Mouse (Mus musculus) large intestine, adult 2 months (tissue): ENCODE data around the gene Prpf19. TPM values are rescaled to one million over a fixed set of nuclear protein-coding genes. Genes with fewer than 3 reads are reported as not detected.

Experiments used
- DNase-seq: peaks from one replicate; pipeline ENCODE4 v3.0.0-alpha.2; 2012; ENCODE audit warnings: low read depth, low spot score
- WGBS: fragments of 180-500 bp; shearing (Covaris S2); methylation state at CpG from one replicate; pipeline ENCODE4 v1.1.7; 2018; 5-methylcytosine and 5-hydroxymethylcytosine counted together
- polyA plus RNA-seq: library from polyadenylated mRNA; depleted of rRNA; stranded (reverse); fragments of >200 nt; gene quantifications from 2 replicates; pipeline ENCODE4 v1.2.3, GENCODE M21; 2012

Gene Prpf19
- polyA plus RNA-seq, 1 experiment = 174 TPM

- peak; percentile 90 for DNase-seq
- under 1% methylated on average over 49 of the region's 49 CpGs for WGBS
These were observed 13.4 kb upstream of the Prpf19 start, which contains the start of gene Tmem109 for GRCm38 (mm10) chr19:10881426-10882154. Tmem109 (minus strand) TSS chr19:10882001.

DNA sequence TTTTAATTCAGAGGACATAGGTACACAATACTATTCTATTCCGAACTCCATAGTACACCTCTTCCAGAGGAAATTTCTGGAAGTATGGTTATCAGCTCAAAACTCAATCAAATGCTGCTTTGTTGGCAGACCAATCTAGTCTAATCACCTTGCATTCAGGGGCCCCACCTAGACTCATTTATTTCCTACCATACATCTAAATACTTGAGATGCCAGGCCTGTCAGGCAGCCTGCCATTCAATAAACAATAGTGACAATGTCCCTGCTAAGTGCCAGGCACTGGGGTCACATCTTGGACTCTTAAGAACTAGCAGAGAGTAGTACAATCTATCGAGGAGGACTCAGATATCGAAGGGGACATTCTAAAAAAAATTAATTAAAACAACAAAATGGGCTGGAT, 2.8 kb upstream of the Prpf19 start:
- DNase-seq = no peak
- 80% methylated on average over 3 of the region's 3 CpGs for WGBS

DNA sequence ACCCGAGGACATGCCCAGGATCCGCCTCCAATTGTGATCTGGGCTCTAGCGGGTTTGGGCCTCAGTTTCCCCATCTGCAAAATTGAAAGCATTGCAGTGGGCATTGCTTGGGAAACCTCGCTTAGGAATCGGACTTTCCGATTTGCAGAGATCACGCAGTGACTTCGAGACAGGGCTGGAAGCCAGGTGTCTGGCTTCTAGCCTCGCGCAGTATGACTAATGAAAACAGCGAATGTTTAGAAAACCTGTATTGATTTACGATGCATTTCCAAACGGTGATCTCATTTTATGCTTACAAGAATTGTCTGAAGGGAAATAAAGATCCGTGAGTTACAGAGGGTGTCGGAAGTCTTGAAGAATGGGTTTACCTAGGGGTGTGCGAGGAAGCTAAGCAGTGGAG, 677 bp downstream of the Prpf19 start:
- under 1% methylated on average over 16 of the region's 16 CpGs for WGBS
- no peak for DNase-seq

- DNase-seq = no peak
- WGBS = 52% methylated on average over 7 of the region's 7 CpGs
These were observed 1.8 kb downstream of the Prpf19 start for GRCm38 (mm10) chr19:10896849-10897248.

DNA sequence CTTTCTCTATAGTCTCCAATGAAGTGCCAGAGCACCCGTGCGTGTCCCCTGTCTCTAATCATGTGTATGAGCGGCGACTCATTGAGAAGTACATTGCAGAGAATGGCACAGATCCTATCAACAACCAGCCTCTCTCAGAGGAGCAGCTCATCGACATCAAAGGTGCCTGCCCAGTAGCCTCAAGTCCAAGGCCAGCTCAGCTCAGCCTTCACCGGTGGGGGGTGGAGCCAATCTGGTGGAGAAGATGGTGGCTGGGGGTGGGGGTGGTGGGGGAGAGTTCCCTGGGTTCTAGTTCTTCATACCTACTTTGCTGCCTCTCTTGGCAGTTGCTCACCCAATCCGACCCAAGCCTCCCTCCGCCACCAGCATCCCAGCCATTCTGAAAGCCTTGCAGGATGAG, 2.5 kb downstream of the Prpf19 start:
- DNase-seq = no peak
- WGBS = 78% methylated on average over 8 of the region's 8 CpGs

DNA sequence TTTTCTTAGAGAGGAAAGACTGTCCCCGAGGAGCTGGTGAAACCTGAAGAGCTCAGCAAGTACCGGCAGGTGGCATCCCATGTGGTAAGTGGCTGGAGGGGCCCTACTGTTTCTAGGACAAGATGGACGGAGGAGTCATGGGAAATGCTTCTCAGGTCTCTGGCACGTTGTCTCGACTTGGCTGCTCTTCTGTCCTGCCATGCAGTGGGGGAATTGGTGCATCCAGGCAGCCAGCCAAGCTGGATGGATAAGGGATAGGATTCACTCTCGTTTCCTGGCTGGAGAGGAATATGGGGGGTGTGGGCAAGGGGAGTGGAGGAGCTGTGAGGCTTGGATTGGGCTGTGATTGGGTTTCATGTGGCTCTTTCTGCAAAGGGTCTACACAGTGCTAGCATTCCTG, 5.3 kb downstream of the Prpf19 start:
- DNase-seq = no peak
- 74% methylated on average over 6 of the region's 6 CpGs for WGBS

DNA sequence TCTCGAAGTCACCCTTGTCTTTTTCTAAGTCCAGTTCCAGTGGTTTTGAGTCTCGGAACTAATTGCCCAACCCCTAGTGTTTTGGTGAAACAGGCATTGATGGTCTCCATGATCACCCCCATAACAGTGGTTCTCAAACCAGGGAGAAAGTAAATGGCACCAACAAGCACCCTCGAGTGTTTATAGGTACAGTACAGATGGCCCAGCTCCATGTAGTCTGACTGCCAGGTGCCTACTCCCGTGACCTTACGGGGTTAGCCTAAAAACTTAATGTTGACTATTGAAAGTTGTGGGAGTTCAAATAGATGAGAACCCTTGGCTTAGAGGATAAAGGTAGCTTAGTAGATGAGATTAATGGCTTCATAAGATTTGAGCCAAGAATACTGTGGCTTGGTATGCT, 6.0 kb downstream of the Prpf19 start:
- 84% methylated on average over 5 of the region's 5 CpGs for WGBS
- DNase-seq = no peak

DNA sequence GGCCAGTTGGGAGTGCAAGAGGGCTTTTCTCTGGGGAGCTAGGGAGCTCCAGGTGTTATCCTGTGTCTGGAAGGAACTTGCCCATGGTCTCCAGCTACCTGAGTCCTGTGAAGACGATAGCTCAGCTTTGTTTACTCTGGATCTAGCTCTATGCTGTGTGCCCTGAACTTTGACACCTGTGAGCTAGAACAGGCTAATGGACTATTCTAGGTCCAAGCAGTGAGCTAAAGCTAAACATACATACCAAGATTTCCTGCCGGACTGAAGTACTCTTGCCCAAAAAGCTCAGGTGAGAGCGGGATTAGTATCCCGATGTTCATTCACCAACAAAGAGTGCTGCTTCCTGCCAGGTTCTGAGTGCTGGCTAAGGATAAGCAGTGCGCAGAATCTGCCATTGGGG, 9.5 kb downstream of the Prpf19 start:
- DNase-seq = no peak
- 63% methylated on average over 5 of the region's 5 CpGs for WGBS

DNA sequence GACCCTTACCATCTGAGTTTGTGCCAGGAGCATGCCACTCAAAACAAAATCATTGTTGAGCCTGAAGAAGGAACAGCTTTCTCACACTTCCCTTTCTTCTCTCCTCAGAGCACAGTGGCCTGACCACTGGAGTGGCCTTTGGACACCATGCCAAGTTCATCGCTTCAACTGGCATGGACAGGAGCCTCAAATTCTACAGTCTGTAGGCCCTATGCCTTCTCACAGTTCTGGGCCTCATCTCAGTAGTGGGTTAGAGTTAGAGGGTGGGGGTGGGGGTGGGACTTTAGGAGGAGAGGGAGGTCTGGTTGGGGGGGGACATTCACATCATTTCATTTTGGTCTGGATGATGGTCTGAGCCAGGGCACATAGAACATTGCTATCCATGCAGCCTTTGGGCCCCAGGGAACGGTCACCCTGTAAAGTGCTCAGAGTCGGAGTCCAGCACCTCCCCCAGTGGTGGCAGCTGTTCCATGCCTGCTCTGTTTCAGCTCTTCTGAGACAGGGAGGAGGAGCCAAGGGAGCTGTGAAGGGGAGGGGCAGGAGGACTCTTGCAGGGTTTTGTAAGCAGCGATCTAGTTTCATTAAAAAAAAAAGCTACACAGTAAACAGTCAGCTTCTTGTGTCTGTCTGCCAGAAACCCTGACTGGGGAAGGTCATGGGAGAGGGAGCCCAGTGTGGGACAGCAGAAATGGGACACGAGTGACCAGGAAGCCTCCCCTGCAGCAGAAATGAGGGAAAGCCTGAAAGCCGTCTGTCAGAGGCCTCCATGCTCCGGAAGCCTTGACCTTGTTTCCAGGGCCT, 10.1 kb downstream of the Prpf19 start:
- DNase-seq = no peak
- WGBS = 49% methylated on average over 7 of the region's 7 CpGs

DNA sequence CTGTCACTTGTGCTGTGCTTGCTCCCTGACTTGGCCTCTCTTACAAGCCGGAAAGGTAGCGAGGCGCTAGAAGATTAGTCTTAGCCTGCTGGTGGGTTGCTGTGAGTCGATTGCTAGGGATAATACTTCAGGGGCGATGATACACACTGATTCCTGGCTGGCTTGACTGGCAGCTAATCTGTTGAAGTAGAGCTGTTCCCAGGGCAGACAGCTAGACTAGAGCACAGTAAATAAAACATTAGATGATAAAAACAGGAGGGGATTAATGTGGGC, 10.6 kb downstream of the Prpf19 start:
- 66% methylated on average over 5 of the region's 5 CpGs for WGBS
- no peak for DNase-seq

DNA sequence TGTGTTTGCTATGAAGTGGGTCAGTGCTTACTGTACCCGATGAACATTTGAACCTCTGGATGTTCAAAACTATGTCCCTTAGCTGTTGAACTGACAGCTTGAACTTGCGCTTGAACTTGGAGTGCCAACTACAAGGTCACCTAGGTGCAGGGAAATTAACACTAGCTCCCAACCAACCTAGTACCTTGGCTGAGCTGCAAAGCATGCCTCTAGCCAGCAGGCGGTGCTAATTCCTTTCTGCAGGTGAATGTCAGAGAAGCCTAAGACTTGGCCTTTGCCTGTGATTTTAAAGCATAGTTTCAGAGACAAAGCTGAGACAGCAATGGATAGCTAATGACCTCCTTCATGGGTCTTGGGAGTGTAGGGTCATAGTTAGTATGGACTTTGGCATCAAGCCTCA, 12.9 kb downstream of the Prpf19 start:
- WGBS = 43% methylated on average over 3 of the region's 3 CpGs
- DNase-seq = no peak

- DNase-seq = no peak
- WGBS = 72% methylated on average over 6 of the region's 6 CpGs
These were observed 14.2 kb downstream of the Prpf19 start for GRCm38 (mm10) chr19:10909087-10909721.

DNA sequence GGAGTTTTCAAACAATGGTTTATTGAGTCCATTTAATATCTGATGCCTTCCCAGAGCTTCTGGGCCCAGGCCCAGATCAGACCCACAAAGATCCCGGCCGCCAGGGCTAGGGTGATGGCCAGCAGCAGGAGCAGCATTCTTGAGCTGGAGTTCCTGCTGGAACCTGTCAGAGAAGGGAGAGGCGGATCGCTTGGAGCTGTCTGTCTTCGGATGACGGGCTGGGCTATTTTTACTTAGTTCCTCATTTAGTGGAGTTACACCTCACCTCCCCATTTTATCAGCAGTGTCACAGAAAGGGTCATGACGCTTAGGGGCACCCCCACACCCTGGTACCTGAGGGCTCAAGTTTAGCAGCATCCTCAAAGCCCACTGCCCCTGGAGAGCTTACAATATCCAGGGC, 19.3 kb downstream of the Prpf19 start:
- WGBS = 62% methylated on average over 7 of the region's 7 CpGs
- no peak for DNase-seq

- no peak for DNase-seq
- 83% methylated on average over 2 of the region's 2 CpGs for WGBS
These were observed 19.8 kb downstream of the Prpf19 start for GRCm38 (mm10) chr19:10914870-10915269.

DNA sequence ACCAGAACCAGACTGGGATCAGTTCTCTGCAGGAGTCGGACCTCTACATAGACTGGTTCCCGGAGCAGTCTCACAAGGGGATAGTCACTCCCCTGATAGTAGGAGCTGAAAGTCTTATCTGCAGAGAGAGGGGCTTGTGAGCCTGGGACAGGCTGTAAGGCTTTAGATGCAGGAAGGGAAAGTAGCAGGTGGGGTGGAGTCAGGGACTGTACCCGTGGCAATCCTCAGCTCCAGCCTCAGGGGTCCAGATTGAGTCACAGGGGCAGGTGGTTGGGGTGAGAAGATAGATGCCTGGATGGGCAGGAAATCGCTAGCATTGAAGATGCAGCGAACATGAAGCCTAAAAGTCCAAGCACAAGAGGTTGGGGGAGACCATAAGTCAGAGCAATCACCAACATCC, 21.5 kb downstream of the Prpf19 start:
- 63% methylated on average over 5 of the region's 5 CpGs for WGBS

DNA sequence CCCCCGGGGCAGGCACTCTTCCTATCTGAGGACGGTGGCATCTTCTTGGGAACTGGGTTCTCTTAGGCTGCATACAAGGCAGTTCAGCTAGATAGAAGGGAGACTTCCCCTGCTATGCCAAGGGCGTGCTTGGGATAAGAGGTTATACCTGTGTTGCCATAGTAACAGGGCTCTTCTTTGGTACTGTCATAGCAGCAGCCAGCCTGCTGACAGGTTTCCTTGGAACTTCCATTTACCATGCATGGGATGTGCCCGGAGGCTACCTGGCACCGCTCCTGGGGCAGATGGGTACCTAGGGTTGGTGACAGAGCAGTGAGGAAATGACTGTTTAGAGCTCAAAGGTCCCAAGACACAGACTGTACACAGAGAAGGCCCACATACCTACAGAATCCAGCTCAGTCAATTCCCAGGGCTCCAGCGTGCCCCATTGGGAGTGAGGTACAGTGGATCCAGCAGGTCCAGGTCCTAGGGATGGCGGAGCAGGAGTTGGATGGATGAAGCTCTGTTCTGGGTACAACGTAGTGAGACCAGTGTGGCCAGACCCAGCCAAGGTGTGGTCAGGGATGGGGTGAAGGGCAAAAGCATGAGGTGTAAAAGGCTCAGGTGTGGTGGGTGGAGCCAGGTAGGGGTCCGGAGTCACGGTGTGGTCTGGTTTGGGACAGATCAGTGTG, 23.4 kb downstream of the Prpf19 start:
- WGBS = 77% methylated on average over 10 of the region's 10 CpGs
- no peak for DNase-seq

More for the DNA sequence above, 21.5 kb downstream of the Prpf19 start:
- no peak for DNase-seq

GRCm38 (mm10) chr19:10920532-10920931, 25.5 kb downstream of the Prpf19 start, which contains the start of gene Zp1:
Zp1 (minus strand) TSS chr19:10920632.
- DNase-seq = no peak
- 80% methylated on average over 2 of the region's 2 CpGs for WGBS

DNA sequence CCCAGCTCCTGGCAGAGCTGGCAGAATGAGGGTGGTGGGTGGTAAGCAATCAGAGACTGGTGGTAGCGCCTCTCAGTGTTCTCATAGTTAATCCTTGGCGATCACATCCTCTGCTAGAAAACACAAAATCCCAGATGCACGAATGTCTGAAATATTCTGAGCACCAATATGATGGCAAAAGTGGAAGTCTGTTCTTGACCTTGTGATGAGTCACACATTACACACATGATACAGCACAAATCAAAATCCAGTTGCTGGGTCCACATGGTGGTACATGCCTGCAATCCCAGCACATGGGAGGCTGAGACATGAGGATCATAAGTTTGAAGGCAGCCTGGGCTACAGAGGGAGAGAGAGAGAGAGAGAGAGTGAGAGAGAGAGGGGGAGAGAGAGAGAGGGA, 26.0 kb downstream of the Prpf19 start:
- 76% methylated on average over 3 of the region's 3 CpGs for WGBS
- no peak for DNase-seq

DNA sequence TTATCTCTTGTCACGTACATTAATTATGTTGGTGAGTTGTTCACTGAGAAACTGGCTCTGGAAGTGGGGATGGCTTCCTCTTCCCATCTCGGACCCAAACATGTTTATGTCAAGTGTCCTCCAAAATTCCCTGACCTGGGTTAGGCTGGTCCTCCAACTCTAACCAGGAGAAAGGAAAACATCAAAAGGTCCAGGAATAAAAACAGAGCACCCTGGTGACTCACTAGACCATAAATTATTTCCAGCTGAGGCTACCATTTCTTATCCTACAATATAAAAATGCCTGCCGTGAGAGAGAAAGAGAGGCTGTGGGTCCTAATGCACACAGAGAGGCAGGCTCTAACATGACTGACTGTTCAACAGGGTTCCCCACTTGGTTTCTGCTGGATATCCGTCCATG, 29.2 kb downstream of the Prpf19 start:
- whole genome bisulfite sequencing = 60% methylated on average over 4 of the region's 4 CpGs
- DNase-seq = no peak

GRCm38 (mm10) chr19:10926123-10926621, 31.1 kb downstream of the Prpf19 start:
- 13% methylated on average over 6 of the region's 6 CpGs for WGBS
- DNase-seq = peak; percentile 75
